Mouse (Mus musculus) liver, embryonic 14.5 days (tissue): ENCODE results near the gene Eipr1. TPM values are rescaled to one million over a fixed set of nuclear protein-coding genes. Genes with fewer than 3 reads are reported as not detected.
"Not testable (repeated sequence)": the region's sequence is repeated elsewhere in the genome, so short reads cannot be mapped to it uniquely, and the experiment has no call there.

Experiments used
- ATAC-seq: fragments of 200-750 bp; cut with Nextera tagmentation; 2 replicates; pipeline ENCODE4 v1.8.0; 2017; ENCODE audit warnings: moderate number of reproducible peaks, mild to moderate bottlenecking, moderate library complexity; ENCODE audit not compliant: insufficient read depth
- DNase-seq, 3 experiments: peaks; one replicate each; pipeline ENCODE4 v3.0.0-alpha.2; 2012 to 2013; ENCODE audit warnings: low read depth in 3 of 3, low spot score in 3 of 3
- H3K27ac ChIP-seq: fragments of 300-500 bp; sonication (generic); 2 replicates; pipeline ENCODE4 v1.5.1; 2014; ENCODE audit warnings: moderate library complexity, mild to moderate bottlenecking, control low read depth, inconsistent platforms
- H3K27me3 ChIP-seq: fragments of 300-500 bp; sonication (generic); 2 replicates; pipeline ENCODE4 v1.6.1; 2014; ENCODE audit warnings: mild to moderate bottlenecking, low read length, moderate library complexity; ENCODE audit not compliant: control insufficient read depth, insufficient read depth
- H3K36me3 ChIP-seq: fragments of 300-500 bp; sonication (generic); replicated peaks from 2 replicates; pipeline ENCODE4 v1.6.1; 2014; ENCODE audit warnings: low read depth; ENCODE audit not compliant: control insufficient read depth, insufficient read depth
- H3K4me1 ChIP-seq, 2 experiments: fragments of 200-500 bp in 1 of 2; fragments of 300-500 bp in 1 of 2; sonication (generic) in 1 of 2; replicated peaks; 2 replicates each; pipeline ENCODE4 v1.6.1; 2012 to 2014; ENCODE audit warnings: antibody characterized with exemption in 1 of 2, inconsistent platforms in 1 of 2, low read length in 1 of 2; ENCODE audit not compliant: control insufficient read depth in 2 of 2, insufficient read depth in 2 of 2
- H3K4me2 ChIP-seq: fragments of 300-500 bp; sonication (generic); 2 replicates; pipeline ENCODE4 v1.6.1; 2014; ENCODE audit warnings: low read depth, mild to moderate bottlenecking, control low read depth, moderate library complexity
- H3K4me3 ChIP-seq, 2 experiments: fragments of 200-500 bp in 1 of 2; fragments of 300-500 bp in 1 of 2; sonication (generic) in 1 of 2; 2 replicates each; pipeline ENCODE4 v1.5.1; 2012 to 2014; ENCODE audit warnings: low read depth in 2 of 2, low read length in 2 of 2, mild to moderate bottlenecking in 2 of 2, control low read depth in 1 of 2, inconsistent platforms in 1 of 2, moderate library complexity in 1 of 2; ENCODE audit not compliant: insufficient read depth in 1 of 2
- H3K9ac ChIP-seq: fragments of 300-500 bp; sonication (generic); replicated peaks from 2 replicates; pipeline ENCODE4 v1.6.1; 2014; ENCODE audit warnings: mild to moderate bottlenecking, control low read depth, moderate library complexity
- H3K9me3 ChIP-seq: fragments of 300-500 bp; sonication (generic); 2 replicates; pipeline ENCODE4 v1.6.1; 2016; ENCODE audit warnings: low read length, mixed read lengths; ENCODE audit not compliant: control insufficient read depth
- CTCF ChIP-seq: IDR thresholded peaks from 2 replicates; pipeline ENCODE4 v1.5.1; 2016; ENCODE audit warnings: antibody characterized with exemption, low read depth, control low read depth
- EP300 ChIP-seq: IDR thresholded peaks from 2 replicates; pipeline ENCODE4 v1.6.1; 2016; ENCODE audit warnings: antibody characterized with exemption, low read depth
- WGBS: fragments of 180-500 bp; shearing (Covaris S2); extraction: QIAGEN DNeasy Blood & Tissue Kit; methylation state at CpG from one replicate; pipeline ENCODE4 v1.1.7; 2014; ENCODE audit not compliant: insufficient replicate concordance; 5-methylcytosine and 5-hydroxymethylcytosine counted together
- polyA plus RNA-seq, 2 experiments: library from polyadenylated mRNA; depleted of rRNA in 1 of 2; stranded (reverse) in 1 of 2; unstranded in 1 of 2; fragments of >200 nt; fragmentation: Nextera tagmentation in 1 of 2; extraction: Ambion mirVana in 1 of 2; gene quantifications; 2 replicates each; pipeline versions ENCODE4 v1.2.1 to v1.2.3; 2012 to 2014

Eipr1 gene
- polyA plus RNA-seq, 2 experiments = 15.2 to 29.4 TPM

DNA sequence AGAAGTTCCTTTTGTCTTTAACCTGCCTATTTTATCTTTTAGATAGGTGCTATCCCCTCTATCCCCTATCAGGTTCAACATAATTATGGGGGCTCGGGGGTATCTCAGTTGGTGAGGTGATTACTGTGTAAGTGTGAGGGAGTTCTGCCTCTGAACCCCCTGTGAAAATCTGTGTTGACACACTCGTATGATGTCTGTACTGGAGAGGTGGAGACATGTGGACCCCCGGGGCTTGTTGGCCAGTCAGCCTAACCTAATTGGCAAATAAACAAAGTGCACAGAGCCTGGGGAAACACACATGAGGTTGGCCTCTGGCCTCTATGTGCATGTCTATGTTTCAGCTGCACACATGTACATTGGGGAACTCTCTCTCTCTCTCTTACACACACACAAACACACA, 161.5 kb downstream of the Eipr1 start:
- TF ChIP-seq EP300 (no peak), CTCF (no peak)
- Histone ChIP-seq H3K27ac (no peak overlapping the region), H3K27me3 (no peaks in the 10 kb centered on the region), H3K36me3 (no peaks in the 10 kb centered on the region), H3K9ac (no peak overlapping the region), H3K9me3 (no peaks in the 10 kb centered on the region), H3K4me2 (no peak overlapping the region), H3K4me3 (no peak overlapping the region), H3K4me1 (peaks cover 0 to 2% of the 10 kb centered on the region in 2 experiments; a peak in 2 of 4 replicates)
- WGBS = 44% methylated on average over 3 of the region's 3 CpGs
- DNase-seq (no peak), ATAC-seq (no peak)

DNA sequence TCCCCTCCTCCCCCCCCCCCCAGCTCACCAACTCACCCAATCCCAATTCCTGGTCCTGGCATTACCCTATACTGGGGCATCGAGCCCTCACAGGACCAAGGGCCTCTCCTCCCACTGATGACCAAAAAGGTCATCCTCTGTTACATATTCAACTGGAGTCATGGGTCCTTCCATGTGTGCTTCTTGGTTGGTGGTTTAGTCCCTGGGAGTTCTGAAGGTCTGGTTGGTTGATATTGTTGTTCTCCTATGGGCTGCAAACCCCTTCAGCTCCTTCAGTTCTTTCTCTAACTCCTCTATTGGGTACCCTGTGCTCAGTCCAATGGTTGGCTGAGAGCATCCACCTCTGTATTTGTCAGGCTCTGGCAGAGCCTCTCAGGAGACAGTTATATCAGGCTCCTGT, 162.5 kb downstream of the Eipr1 start:
- not testable (repeated sequence) for H3K27ac ChIP-seq, ATAC-seq, DNase-seq, H3K4me2 ChIP-seq, H3K4me3 ChIP-seq, H3K36me3 ChIP-seq, H3K9ac ChIP-seq, H3K9me3 ChIP-seq, H3K27me3 ChIP-seq, H3K4me1 ChIP-seq
- WGBS = 31% methylated on average over 1 of the region's 1 CpGs

Other genes with a start within 250 kb of the Eipr1 start
- not detected in 2 replicates for gene Dcdc2c, start 199.4 kb upstream of the Eipr1 start, polyA plus RNA-seq (2012; rRNA removed)
- gene Dcdc2c, start 199.4 kb upstream of the Eipr1 start, polyA plus RNA-seq (2014; fragmentation: Nextera tagmentation; extraction: Ambion mirVana) = not detected in 2 replicates
- gene Allc, start 169.3 kb upstream of the Eipr1 start, polyA plus RNA-seq (2012; rRNA removed) = not detected in 2 replicates
- not detected in 2 replicates for gene Allc, start 169.3 kb upstream of the Eipr1 start, polyA plus RNA-seq (2014; fragmentation: Nextera tagmentation; extraction: Ambion mirVana)
- gene Colec11, start 128.4 kb upstream of the Eipr1 start, polyA plus RNA-seq (2012; rRNA removed) = 6.1 and 8.7 TPM in 2 replicates
- 12.8 and 13.1 TPM in 2 replicates for gene Colec11, start 128.4 kb upstream of the Eipr1 start, polyA plus RNA-seq (2014; fragmentation: Nextera tagmentation; extraction: Ambion mirVana)
- gene Rps7, start 115.8 kb upstream of the Eipr1 start, polyA plus RNA-seq (2012; rRNA removed) = 548 and 604 TPM in 2 replicates
- 640 and 652 TPM in 2 replicates for gene Rps7, start 115.8 kb upstream of the Eipr1 start, polyA plus RNA-seq (2014; fragmentation: Nextera tagmentation; extraction: Ambion mirVana)
- gene Rnaseh1, start 102.2 kb upstream of the Eipr1 start, polyA plus RNA-seq (2012; rRNA removed) = 7.1 and 9.7 TPM in 2 replicates
- gene Rnaseh1, start 102.2 kb upstream of the Eipr1 start, polyA plus RNA-seq (2014; fragmentation: Nextera tagmentation; extraction: Ambion mirVana) = 9.3 and 10.3 TPM in 2 replicates
- 13.0 and 17.2 TPM in 2 replicates for gene Adi1, start 76.6 kb upstream of the Eipr1 start, polyA plus RNA-seq (2012; rRNA removed)
- gene Adi1, start 76.6 kb upstream of the Eipr1 start, polyA plus RNA-seq (2014; fragmentation: Nextera tagmentation; extraction: Ambion mirVana) = 41.0 and 46.2 TPM in 2 replicates
- 9.9 and 11.6 TPM in 2 replicates for gene Trappc12, start 1.3 kb upstream of the Eipr1 start, polyA plus RNA-seq (2012; rRNA removed)
- 13.1 and 15.9 TPM in 2 replicates for gene Trappc12, start 1.3 kb upstream of the Eipr1 start, polyA plus RNA-seq (2014; fragmentation: Nextera tagmentation; extraction: Ambion mirVana)